Mouse (Mus musculus) ES-E14 (cell line): ENCODE measurements around the gene Sec16a. TPM values are rescaled to one million over a fixed set of nuclear protein-coding genes. Genes with fewer than 3 reads are reported as not detected.
A peak's percentile ranks its signal among the peaks of the same experiment; 100 is the strongest.

Experiments used
- DNase-seq: peaks from one replicate; pipeline ENCODE4 v3.0.0-alpha.2; 2013; ENCODE audit warnings: low read depth, low spot score
- H3K27ac ChIP-seq: 2 replicates; pipeline ENCODE4 v1.5.1; 2012; ENCODE audit warnings: low read depth, mild to moderate bottlenecking, low read length, moderate library complexity, mixed read lengths; ENCODE audit not compliant: poor library complexity, insufficient read depth, severe bottlenecking
- H3K36me3 ChIP-seq: 2 replicates; pipeline ENCODE4 v1.6.1; 2012; ENCODE audit warnings: mild to moderate bottlenecking, low read length, moderate library complexity, mixed read lengths; ENCODE audit not compliant: control insufficient read depth, poor library complexity, insufficient read depth, severe bottlenecking
- H3K4me1 ChIP-seq, 2 experiments: fragments of 150-350 bp in 1 of 2; sonication (generic) in 1 of 2; 2 replicates each; pipeline ENCODE4 v1.6.1; 2012; ENCODE audit warnings: low read length in 2 of 2, mild to moderate bottlenecking in 1 of 2, mixed read lengths in 1 of 2; ENCODE audit not compliant: control insufficient read depth in 2 of 2, insufficient read depth in 2 of 2, poor library complexity in 1 of 2
- H3K4me3 ChIP-seq, 2 experiments: fragments of 150-350 bp in 1 of 2; sonication (generic) in 1 of 2; 2 replicates each; pipeline ENCODE4 v1.5.1; 2012; ENCODE audit warnings: low read length in 2 of 2, low read depth in 1 of 2, mild to moderate bottlenecking in 1 of 2, mixed read lengths in 1 of 2; ENCODE audit not compliant: insufficient read depth in 1 of 2, poor library complexity in 1 of 2, severe bottlenecking in 1 of 2
- H3K9ac ChIP-seq: 2 replicates; pipeline ENCODE4 v1.6.1; 2012; ENCODE audit warnings: low read depth, mild to moderate bottlenecking, low read length, mixed read lengths; ENCODE audit not compliant: poor library complexity, insufficient read depth, severe bottlenecking
- H3K9me3 ChIP-seq: fragments of 150-350 bp; sonication (generic); 2 replicates; pipeline ENCODE4 v1.6.1; 2012; ENCODE audit warnings: low read depth, mild to moderate bottlenecking, low read length; ENCODE audit not compliant: control insufficient read depth, insufficient read depth
- CHD2 ChIP-seq: IDR thresholded peaks from 2 replicates; pipeline ENCODE4 v1.6.1; 2014; ENCODE audit warnings: mild to moderate bottlenecking, low read depth, low read length, inconsistent platforms
- HCFC1 ChIP-seq: IDR thresholded peaks from 2 replicates; pipeline ENCODE4 v1.6.1; 2012; ENCODE audit warnings: low read length, inconsistent platforms, borderline replicate concordance; ENCODE audit not compliant: insufficient read depth
- MAFK ChIP-seq: IDR thresholded peaks from 2 replicates; pipeline ENCODE4 v1.6.1; 2014; ENCODE audit warnings: mild to moderate bottlenecking, low read depth, low read length, inconsistent platforms; ENCODE audit not compliant: insufficient read depth
- ZC3H11A ChIP-seq: IDR thresholded peaks from 2 replicates; pipeline ENCODE4 v1.6.1; 2012; ENCODE audit warnings: low read depth, mild to moderate bottlenecking, inconsistent platforms, low read length, borderline replicate concordance
- ZNF384 ChIP-seq: IDR thresholded peaks from 2 replicates; pipeline ENCODE4 v1.6.1; 2012; ENCODE audit warnings: low read depth, low read length, inconsistent platforms
- in situ Hi-C, 2 experiments: fragments of 600-800 bp; cut with MboI; formaldehyde crosslinking; loops; one replicate each; pipeline ENCODE4 v1.15.1; 2025; ENCODE audit warnings: low sequenced_read_pairs in 2 of 2, inconsistent platforms in 1 of 2; ENCODE audit not compliant: unreplicated experiment in 2 of 2
- total RNA-seq: library from RNA; depleted of rRNA; stranded (reverse); fragments of 300-350 nt; gene quantifications from 2 replicates; pipeline ENCODE4 v1.2.3, GENCODE M21; 2012

Sec16a gene
- total RNA-seq, 1 experiment = 47.3 TPM

- H3K4me1 ChIP-seq = peaks cover 18 to 43% of the 10 kb centered on the region in 2 experiments
- peak overlapping the region; percentile 64 for H3K27ac ChIP-seq
- H3K36me3 ChIP-seq = peaks cover 46% of the 10 kb centered on the region
- TF ChIP-seq ZNF384 = no peak
- peak; percentile 99 for TF ChIP-seq MAFK
- in situ Hi-C loops = no loop called here
- H3K9ac ChIP-seq = peak overlapping the region; percentile 47
- peak; percentile 56 for DNase-seq
- no peaks in the 10 kb centered on the region for H3K9me3 ChIP-seq
- H3K4me3 ChIP-seq = peak overlapping the region; percentile 40 to 54
Observed at GRCm38 (mm10) chr2:26460837-26461236, 15.8 kb upstream of the Sec16a start.

- Histone ChIP-seq H3K4me1 (peaks cover 18 to 42% of the 10 kb centered on the region in 2 experiments), H3K9ac (peak overlapping the region; percentile 47), H3K4me3 (peak overlapping the region; percentile 40 to 54; a peak in 3 of 4 replicates), H3K9me3 (no peaks in the 10 kb centered on the region), H3K27ac (peak overlapping the region; percentile 63), H3K36me3 (peaks cover 44% of the 10 kb centered on the region)
- TF ChIP-seq HCFC1 (no peak), MAFK (no peak), CHD2 (no peak), ZNF384 (no peak), ZC3H11A (no peak)
- no peak for DNase-seq
- in situ Hi-C loops = no loop called here
Observed at GRCm38 (mm10) chr2:26460097-26460646, 15.2 kb upstream of the Sec16a start.

GRCm38 (mm10) chr2:26459478-26459877, 14.5 kb upstream of the Sec16a start:
- no peak for TF ChIP-seq ZC3H11A
- no peak for TF ChIP-seq MAFK
- no peak for TF ChIP-seq ZNF384
- no peak for TF ChIP-seq HCFC1
- TF ChIP-seq CHD2 = no peak
- Histone ChIP-seq H3K9ac (peak overlapping the region; percentile 47), H3K4me1 (peaks cover 18 to 42% of the 10 kb centered on the region in 2 experiments), H3K4me3 (peak overlapping the region; percentile 40 to 54; a peak in 3 of 4 replicates), H3K36me3 (peaks cover 37% of the 10 kb centered on the region), H3K9me3 (no peaks in the 10 kb centered on the region), H3K27ac (peak overlapping the region; percentile 63)
- in situ Hi-C loops = loop anchor here in 1 of 2 experiments (10.0 kb wide), 1 partner anchor 105 kb away; no protein-coding TSS in a partner anchor
- no peak for DNase-seq

GRCm38 (mm10) chr2:26458402-26459124, 13.5 kb upstream of the Sec16a start:
- Histone ChIP-seq H3K9ac (peak overlapping the region; percentile 35), H3K4me1 (peaks cover 18 to 41% of the 10 kb centered on the region in 2 experiments), H3K27ac (peak overlapping the region; percentile 94), H3K9me3 (no peaks in the 10 kb centered on the region), H3K4me3 (peak overlapping the region; percentile 8 to 21; a peak in 2 of 4 replicates), H3K36me3 (peaks cover 33% of the 10 kb centered on the region)
- TF ChIP-seq CHD2 (peak; percentile 81), HCFC1 (peak; percentile 26; the same call in 1 of the 2 replicates), ZC3H11A (no peak)
- peak; percentile 82 for DNase-seq
- in situ Hi-C loops = loop anchor here in 1 of 2 experiments (10.0 kb wide), 1 partner anchor 106 kb away; no protein-coding TSS in a partner anchor
